Mouse (Mus musculus) central nervous system, embryonic 18 days (tissue): Measurements from ENCODE around the gene Dnal1. TPM values are rescaled to one million over a fixed set of nuclear protein-coding genes. Genes with fewer than 3 reads are reported as not detected.

Experiments used
- polyA plus RNA-seq: library from polyadenylated mRNA; depleted of rRNA; stranded (reverse); fragments of >200 nt; gene quantifications from 2 replicates; pipeline ENCODE4 v1.2.3, GENCODE M21; 2012; rRNA removed

Gene Dnal1
- polyA plus RNA-seq, result 20.1 and 23.3 TPM in 2 replicates

GRCm38 (mm10) chr12:84114153-84114994 lies at the start of gene Dnal1:
Gene Dnal1, plus strand, starts transcription at chr12:84114366.

GRCm38 (mm10) chr12:84068986-84069385 lies 45.2 kb upstream of the Dnal1 start, which contains the start of gene Acot5:
Gene Acot5, plus strand, starts transcription at chr12:84069325.

GRCm38 (mm10) chr12:84100604-84101492 lies 13.3 kb upstream of the Dnal1 start, which contains the start of gene Acot6:
Gene Acot6, plus strand, starts transcription at chr12:84100654.

GRCm38 (mm10) chr12:84147954-84148621 lies 33.9 kb downstream of the Dnal1 start, which contains the start of gene Pnma1:
Gene Pnma1, minus strand, starts transcription at chr12:84148489.

Other genes with a start within 250 kb of the Dnal1 start
- gene Numb, start 192.4 kb upstream of the Dnal1 start, polyA plus RNA-seq, result 23.4 and 24.8 TPM in 2 replicates
- gene Riox1, start 163.8 kb upstream of the Dnal1 start, polyA plus RNA-seq, result 12.7 and 14.2 TPM in 2 replicates
- 0.03 TPM in 1 of 2 replicates, not detected in the other for gene Heatr4, start 129.5 kb upstream of the Dnal1 start, polyA plus RNA-seq
- gene Acot2, start 126.5 kb upstream of the Dnal1 start, polyA plus RNA-seq, result 4.2 and 4.4 TPM in 2 replicates
- 51.7 and 59.0 TPM in 2 replicates for gene Acot1, start 104.9 kb upstream of the Dnal1 start, polyA plus RNA-seq
- 0.70 and 0.72 TPM in 2 replicates for gene Acot4, start 76.0 kb upstream of the Dnal1 start, polyA plus RNA-seq
- gene Gm49366, start 75.4 kb upstream of the Dnal1 start, polyA plus RNA-seq, result not detected in 2 replicates
- 0.58 and 0.71 TPM in 2 replicates for gene Acot3, start 62.2 kb upstream of the Dnal1 start, polyA plus RNA-seq
- 0.41 and 0.44 TPM in 2 replicates for gene Acot5, start 45.0 kb upstream of the Dnal1 start, polyA plus RNA-seq
- gene Acot6, start 13.7 kb upstream of the Dnal1 start, polyA plus RNA-seq, result 3.6 and 4.2 TPM in 2 replicates
- gene Pnma1, start 34.1 kb downstream of the Dnal1 start, polyA plus RNA-seq, result 6.6 and 7.2 TPM in 2 replicates
- gene Elmsan1, start 104.5 kb downstream of the Dnal1 start, polyA plus RNA-seq, result 5.2 and 5.3 TPM in 2 replicates
- 11.2 and 12.2 TPM in 2 replicates for gene Ptgr2, start 170.9 kb downstream of the Dnal1 start, polyA plus RNA-seq
- 53.0 and 54.0 TPM in 2 replicates for gene Zfp410, start 202.5 kb downstream of the Dnal1 start, polyA plus RNA-seq
- 45.1 and 45.4 TPM in 2 replicates for gene Coq6, start 247.3 kb downstream of the Dnal1 start, polyA plus RNA-seq
- 18.1 and 19.9 TPM in 2 replicates for gene Fam161b, start 247.5 kb downstream of the Dnal1 start, polyA plus RNA-seq